Mouse (Mus musculus): ENCODE results near the gene Rnf19b.
A peak's percentile ranks its signal among the peaks of the same experiment; 100 is the strongest.

Rnf19b gene

GRCm38 (mm10) chr4:129058207-129059092, at the start of gene Rnf19b:
Gene Rnf19b, plus strand, starts transcription at chr4:129058271.
- DNase-seq (ENCODE audit: low read depth, low spot score): peak; percentile 64

GRCm38 (mm10) chr4:129008672-129009071, 49.4 kb upstream of the Rnf19b start:
- peak; percentile 87 for DNase-seq (ENCODE audit: low read depth, low spot score)

GRCm38 (mm10) chr4:129009521-129009920, 48.5 kb upstream of the Rnf19b start:
- no peak for DNase-seq (ENCODE audit: low read depth, low spot score)

GRCm38 (mm10) chr4:129011604-129012121, 46.4 kb upstream of the Rnf19b start:
- DNase-seq (ENCODE audit: low read depth, low spot score): no peak

GRCm38 (mm10) chr4:129013151-129013864, 44.8 kb upstream of the Rnf19b start:
- DNase-seq (ENCODE audit: low read depth, low spot score): no peak

GRCm38 (mm10) chr4:129016329-129016728, 41.7 kb upstream of the Rnf19b start:
- no peak for DNase-seq (ENCODE audit: low read depth, low spot score)

- peak; percentile 22 for DNase-seq (ENCODE audit: low read depth, low spot score)
These were observed 40.9 kb upstream of the Rnf19b start for GRCm38 (mm10) chr4:129017150-129017549.

- DNase-seq (ENCODE audit: low read depth, low spot score): no peak
These were observed 39.2 kb upstream of the Rnf19b start for GRCm38 (mm10) chr4:129018788-129019435.

- peak; percentile 33 for DNase-seq (ENCODE audit: low read depth, low spot score)
These were observed 38.3 kb upstream of the Rnf19b start for GRCm38 (mm10) chr4:129019788-129020187.

- no peak for DNase-seq (ENCODE audit: low read depth, low spot score)
These were observed 37.6 kb upstream of the Rnf19b start for GRCm38 (mm10) chr4:129020454-129020853.

GRCm38 (mm10) chr4:129021426-129021825, 36.6 kb upstream of the Rnf19b start:
- DNase-seq (ENCODE audit: low read depth, low spot score): no peak

GRCm38 (mm10) chr4:129021886-129022285, 36.2 kb upstream of the Rnf19b start:
- no peak for DNase-seq (ENCODE audit: low read depth, low spot score)

GRCm38 (mm10) chr4:129023884-129024283, 34.2 kb upstream of the Rnf19b start:
- no peak for DNase-seq (ENCODE audit: low read depth, low spot score)

- no peak for DNase-seq (ENCODE audit: low read depth, low spot score)
These were observed 33.3 kb upstream of the Rnf19b start for GRCm38 (mm10) chr4:129024775-129025174.

GRCm38 (mm10) chr4:129025707-129026106, 32.4 kb upstream of the Rnf19b start:
- DNase-seq (ENCODE audit: low read depth, low spot score): no peak

- DNase-seq (ENCODE audit: low read depth, low spot score): peak; percentile 31
These were observed 27.3 kb upstream of the Rnf19b start for GRCm38 (mm10) chr4:129030746-129031145.

- peak; percentile 34 for DNase-seq (ENCODE audit: low read depth, low spot score)
These were observed 26.6 kb upstream of the Rnf19b start for GRCm38 (mm10) chr4:129031408-129031965.

- DNase-seq (ENCODE audit: low read depth, low spot score): peak; percentile 91
These were observed 25.7 kb upstream of the Rnf19b start for GRCm38 (mm10) chr4:129032133-129032962.

- peak; percentile 90 for DNase-seq (ENCODE audit: low read depth, low spot score)
These were observed 24.8 kb upstream of the Rnf19b start for GRCm38 (mm10) chr4:129032963-129033951.

All from CD4-positive helper T cell, adult 2 months (primary cell).